ENCODE assay signal across 14 mouse cellular contexts in genomic region chr15:96933451-96933850, GRCm38 (mm10).
DNase-seq lines count a peak whose midpoint lies in the region; ATAC-seq and TF ChIP-seq lines count a peak whose summit lies in the region.
"Had no signal": no experiment of that assay in that cellular context is flagged by ENCODE, and none has a peak within 500 bp of the region (broad histone marks: within the 10 kb centered on the region; RNA-seq: fewer than 3 reads in every experiment).

No protein-coding gene starts in this region.

- peak; percentile 90 for DNase-seq in heart, adult 11 months
- peak; percentile 43 to 53 for DNase-seq in right cerebral cortex, adult 2 months (ENCODE audit: low spot score in 2 of 2)
- no peak for DNase-seq in right cerebral cortex, postnatal 14 days
- peak; percentile 13 to 26 for DNase-seq in layer of hippocampus, postnatal 25 days (ENCODE audit: extremely low spot score in 1 of 2, low spot score in 1 of 2)
- DNase-seq in adrenal gland, postnatal 10 days: no peak
- no peak for DNase-seq in forebrain, postnatal 0 days
- DNase-seq: adrenal gland, adult 2 months; gastrocnemius, postnatal 25 days; kidney, postnatal 14 days; thymus, postnatal 14 days had no signal

- 58% methylated on average over 3 of the region's 3 CpGs for WGBS in heart, embryonic 11.5 days (ENCODE audit: insufficient replicate concordance)
- 16% methylated on average over 3 of the region's 3 CpGs for WGBS in forebrain, postnatal 0 days

- H3K4me2 ChIP-seq in heart, embryonic 11.5 days: no peak overlapping the region
- H3K4me2 ChIP-seq in forebrain, postnatal 0 days (ENCODE audit: low read depth): no peak overlapping the region
- H3K4me2 ChIP-seq: liver, embryonic 15.5 days had no signal

- H3K36me3 ChIP-seq in heart, embryonic 11.5 days (ENCODE audit: control insufficient read depth, insufficient read depth, low read length): no peaks in the 10 kb centered on the region
- H3K36me3 ChIP-seq in forebrain, postnatal 0 days (ENCODE audit: insufficient read depth): no peaks in the 10 kb centered on the region
- H3K36me3 ChIP-seq: liver, embryonic 15.5 days had no signal

- H3K9me3 ChIP-seq in heart, embryonic 11.5 days (replicated peaks; ENCODE audit: control insufficient read depth, low read length): no peaks in the 10 kb centered on the region
- H3K9me3 ChIP-seq in forebrain, postnatal 0 days (ENCODE audit: low read length): no peaks in the 10 kb centered on the region
- H3K9me3 ChIP-seq: liver, embryonic 15.5 days had no signal

- ATAC-seq in heart, embryonic 11.5 days (replicated peaks; ENCODE audit: insufficient number of reproducible peaks, low FRiP score, low TSS enrichment): no peak
- ATAC-seq in megakaryocyte, adult 5-6 weeks (ENCODE audit: poor library complexity, severe bottlenecking): no peak
- ATAC-seq in forebrain, postnatal 0 days: no peak; the same call in 1 of the 2 replicates

- H3K27ac ChIP-seq in heart, embryonic 11.5 days (ENCODE audit: low read depth, low read length): no peak overlapping the region
- no peak overlapping the region for H3K27ac ChIP-seq in forebrain, postnatal 0 days (ENCODE audit: low read depth, low read length)
- H3K27ac ChIP-seq: liver, embryonic 15.5 days had no signal

- TF ChIP-seq CTCF in forebrain, postnatal 0 days (IDR thresholded peaks at IDR 0.05; ENCODE audit: low read depth): no peak

- peaks cover 7% of the 10 kb centered on the region for H3K4me1 ChIP-seq in heart, embryonic 11.5 days (ENCODE audit: control insufficient read depth, insufficient read depth, low read length)
- no peaks in the 10 kb centered on the region for H3K4me1 ChIP-seq in forebrain, postnatal 0 days (ENCODE audit: insufficient read depth)

- no peaks in the 10 kb centered on the region for H3K27me3 ChIP-seq in heart, embryonic 11.5 days (ENCODE audit: control insufficient read depth, insufficient read depth, low read length)
- no peaks in the 10 kb centered on the region for H3K27me3 ChIP-seq in forebrain, postnatal 0 days (ENCODE audit: insufficient read depth, low read length)
- H3K27me3 ChIP-seq: liver, embryonic 15.5 days had no signal

- H3K9ac ChIP-seq in heart, embryonic 11.5 days (ENCODE audit: low read depth, low read length): no peak overlapping the region
- no peak overlapping the region for H3K9ac ChIP-seq in forebrain, postnatal 0 days
- H3K9ac ChIP-seq: liver, embryonic 15.5 days had no signal

- no peak overlapping the region for H3K4me3 ChIP-seq in heart, embryonic 11.5 days (ENCODE audit: low read depth, low read length)
- no peak overlapping the region for H3K4me3 ChIP-seq in forebrain, postnatal 0 days (ENCODE audit: low read depth, low read length)
- H3K4me3 ChIP-seq: liver, embryonic 15.5 days; myocyte had no signal

Comparison
In these comparisons a context has a peak if more than half of its experiments do, and no peak if none do; other contexts are left out.
1. DNase-seq: peak in heart, adult 11 months (single experiment), right cerebral cortex, adult 2 months (2 of 2) and layer of hippocampus, postnatal 25 days (2 of 2); none in right cerebral cortex, postnatal 14 days (single experiment), adrenal gland, postnatal 10 days (single experiment) and forebrain, postnatal 0 days (single experiment).